8 mouse cellular contexts compared by ENCODE assay signal in genomic region chr10:81502658-81503057, GRCm38 (mm10). TPM values are rescaled to one million over a fixed set of nuclear protein-coding genes. Genes with fewer than 3 reads are reported as not detected.
DNase-seq lines count a peak whose midpoint lies in the region; ATAC-seq and TF ChIP-seq lines count a peak whose summit lies in the region.

No protein-coding gene starts in this region.

- ATAC-seq in G1E (ENCODE audit: extremely low read depth, insufficient number of reproducible peaks, low FRiP score, poor library complexity, severe bottlenecking): no peak
- peak; percentile 74 for ATAC-seq in forebrain, postnatal 0 days
- ATAC-seq in hematopoietic stem cell, adult 5-6 weeks (replicated peaks in 1 of 2; ENCODE audit: insufficient read depth in 1 of 2, low FRiP score in 2 of 2, low TSS enrichment in 1 of 2, low read depth in 1 of 2, poor library complexity in 2 of 2, severe bottlenecking in 2 of 2): peak; percentile 58 to 63
- ATAC-seq in lung, postnatal 0 days: peak; percentile 62

- peak; percentile 99 for TF ChIP-seq CTCF in G1E (IDR thresholded peaks at IDR 0.05; ENCODE audit: low read depth, low read length)
- TF ChIP-seq CTCF in cerebellum, adult 2 months (IDR thresholded peaks at IDR 0.05; ENCODE audit: borderline replicate concordance, insufficient read depth, low read depth, low read length): peak; percentile 98
- TF ChIP-seq CTCF in forebrain, postnatal 0 days (IDR thresholded peaks at IDR 0.05; ENCODE audit: low read depth): peak; percentile 100
- peak; percentile 100 for TF ChIP-seq CTCF in lung, postnatal 0 days (IDR thresholded peaks at IDR 0.05)

- peak overlapping the region; percentile 45 for H3K9ac ChIP-seq in forebrain, postnatal 0 days
- no peak overlapping the region for H3K9ac ChIP-seq in lung, postnatal 0 days (replicated peaks; ENCODE audit: low read depth)

- peaks cover 81% of the 10 kb centered on the region for H3K36me3 ChIP-seq in G1E (replicated peaks)
- no peaks in the 10 kb centered on the region for H3K36me3 ChIP-seq in forebrain, postnatal 0 days (ENCODE audit: insufficient read depth)
- H3K36me3 ChIP-seq in lung, postnatal 0 days (ENCODE audit: insufficient read depth, low read length): no peaks in the 10 kb centered on the region

- 0 out of 2 replicates have a peak, but pooled peaks have one; percentile 26 for TF ChIP-seq POLR2A in cerebellum, adult 2 months (IDR thresholded peaks at IDR 0.05; ENCODE audit: borderline replicate concordance, insufficient read depth, low read length)

- no peaks in the 10 kb centered on the region for H3K27me3 ChIP-seq in G1E (ENCODE audit: insufficient read depth, low read length)
- no peaks in the 10 kb centered on the region for H3K27me3 ChIP-seq in cerebellum, adult 2 months (ENCODE audit: control insufficient read depth, insufficient read depth, low read length)
- peaks cover 2% of the 10 kb centered on the region for H3K27me3 ChIP-seq in forebrain, postnatal 0 days (ENCODE audit: insufficient read depth, low read length)
- no peaks in the 10 kb centered on the region; the same call in 1 of the 2 replicates for H3K27me3 ChIP-seq in lung, postnatal 0 days (replicated peaks; ENCODE audit: insufficient read depth, low read length)

- peaks cover 49% of the 10 kb centered on the region for H3K4me1 ChIP-seq in G1E (ENCODE audit: insufficient read depth, low read depth, low read length)
- H3K4me1 ChIP-seq in cerebellum, adult 2 months (ENCODE audit: control insufficient read depth, insufficient read depth, low read length): no peaks in the 10 kb centered on the region
- H3K4me1 ChIP-seq in forebrain, postnatal 0 days (ENCODE audit: insufficient read depth): no peaks in the 10 kb centered on the region
- H3K4me1 ChIP-seq in lung, postnatal 0 days (ENCODE audit: insufficient read depth, low read depth, low read length): 0 out of 2 replicates have a peak, but pooled peaks cover 3% of the 10 kb centered on the region

- peak; percentile 67 for DNase-seq in G1E (ENCODE audit: low spot score)
- peak; percentile 85 to 96 for DNase-seq in cerebellum, adult 2 months
- peak; percentile 90 for DNase-seq in forebrain, postnatal 0 days
- peak; percentile 81 for DNase-seq in layer of hippocampus, adult 9-11 months
- DNase-seq in lung, postnatal 0 days (ENCODE audit: low spot score): peak; percentile 74
- DNase-seq in ovary, postnatal 36 days (ENCODE audit: low spot score): peak; percentile 83
- DNase-seq in thymus, postnatal 14 days: peak; percentile 93

- H3K9me3 ChIP-seq in G1E (replicated peaks): 0 out of 2 replicates have a peak, but pooled peaks cover 5% of the 10 kb centered on the region
- no peaks in the 10 kb centered on the region for H3K9me3 ChIP-seq in forebrain, postnatal 0 days (ENCODE audit: low read length)
- no peaks in the 10 kb centered on the region for H3K9me3 ChIP-seq in lung, postnatal 0 days (ENCODE audit: low read length)

- 3% methylated on average over 36 of the region's 36 CpGs for WGBS in cerebellum, adult 2 months
- 11% methylated on average over 36 of the region's 36 CpGs for WGBS in forebrain, postnatal 0 days
- 11% methylated on average over 33 of the region's 36 CpGs for WGBS in lung, postnatal 0 days

- H3K4me3 ChIP-seq in G1E (ENCODE audit: low read depth, low read length): peak overlapping the region; percentile 57; the same call in 1 of the 2 replicates
- peak overlapping the region; percentile 55 for H3K4me3 ChIP-seq in cerebellum, adult 2 months (replicated peaks; ENCODE audit: insufficient read depth, low read depth, low read length)
- peak overlapping the region; percentile 37 for H3K4me3 ChIP-seq in forebrain, postnatal 0 days (ENCODE audit: low read depth, low read length)
- H3K4me3 ChIP-seq in lung, postnatal 0 days (ENCODE audit: low read depth, low read length): peak overlapping the region; percentile 14; the same call in 1 of the 2 replicates

- peak overlapping the region; percentile 55 for H3K4me2 ChIP-seq in forebrain, postnatal 0 days (ENCODE audit: low read depth)
- peak overlapping the region; percentile 60 for H3K4me2 ChIP-seq in lung, postnatal 0 days (replicated peaks; ENCODE audit: low read depth, low read length)

- TF ChIP-seq EP300 in lung, postnatal 0 days (IDR thresholded peaks at IDR 0.05): no peak

- H3K27ac ChIP-seq in cerebellum, adult 2 months (ENCODE audit: insufficient read depth, low read length): no peak overlapping the region
- no peak overlapping the region for H3K27ac ChIP-seq in forebrain, postnatal 0 days (ENCODE audit: low read depth, low read length)
- no peak overlapping the region for H3K27ac ChIP-seq in lung, postnatal 0 days (ENCODE audit: low read length)

RNA-seq across cellular contexts. Expression of gene S1pr4, which starts 2.7 kb away (rescaled TPM):
- not detected in 2 replicates for total RNA-seq in G1E (2014; fragmentation: Nextera tagmentation)
- 1.6 and 1.9 TPM in 2 replicates for total RNA-seq in G1E (2017)
- polyA plus RNA-seq in G1E (2012): 0.75 and 1.00 TPM in 2 replicates
- polyA plus RNA-seq in cerebellum, adult 2 months (2012; rRNA removed): 0.67 and 1.1 TPM in 2 replicates
- 0.38 TPM in 1 of 2 replicates, not detected in the other for total RNA-seq in forebrain, postnatal 0 days (2014; rRNA removed)
- 0.31 and 0.39 TPM in 2 replicates for polyA plus RNA-seq in forebrain, postnatal 0 days (2015; fragmentation: Nextera tagmentation; extraction: Ambion mirVana)
- total RNA-seq in hematopoietic stem cell, adult 5-6 weeks (2017): 14.0 and 21.4 TPM in 2 replicates
- 19.0 and 19.3 TPM in 2 replicates for polyA plus RNA-seq in lung, postnatal 0 days (2015; fragmentation: Nextera tagmentation; extraction: Ambion mirVana)

RNA-seq across cellular contexts. Expression of gene Ncln, which starts 6.5 kb away (rescaled TPM):
- total RNA-seq in G1E (2014; fragmentation: Nextera tagmentation) (58.2 and 72.3 TPM in 2 replicates), G1E (2017) (35.5 and 50.1 TPM in 2 replicates)
- polyA plus RNA-seq in G1E (2012): 154 and 179 TPM in 2 replicates
- 112 and 116 TPM in 2 replicates for polyA plus RNA-seq in cerebellum, adult 2 months (2012; rRNA removed)
- total RNA-seq in forebrain, postnatal 0 days (2014; rRNA removed): 83.3 and 105 TPM in 2 replicates
- polyA plus RNA-seq in forebrain, postnatal 0 days (2015; fragmentation: Nextera tagmentation; extraction: Ambion mirVana): 57.1 and 65.0 TPM in 2 replicates
- total RNA-seq in hematopoietic stem cell, adult 5-6 weeks (2017): 39.1 and 41.4 TPM in 2 replicates
- polyA plus RNA-seq in lung, postnatal 0 days (2015; fragmentation: Nextera tagmentation; extraction: Ambion mirVana): 40.7 and 46.7 TPM in 2 replicates

RNA-seq across cellular contexts. Expression of gene Celf5, which starts 20.1 kb away (rescaled TPM):
- total RNA-seq in G1E (2014; fragmentation: Nextera tagmentation) (not detected in 2 replicates), G1E (2017) (0.05 and 0.06 TPM in 2 replicates)
- 0.05 and 0.09 TPM in 2 replicates for polyA plus RNA-seq in G1E (2012)
- polyA plus RNA-seq in cerebellum, adult 2 months (2012; rRNA removed): 57.3 and 60.6 TPM in 2 replicates
- total RNA-seq in forebrain, postnatal 0 days (2014; rRNA removed): 122 and 166 TPM in 2 replicates
- polyA plus RNA-seq in forebrain, postnatal 0 days (2015; fragmentation: Nextera tagmentation; extraction: Ambion mirVana): 59.9 and 71.3 TPM in 2 replicates
- total RNA-seq in hematopoietic stem cell, adult 5-6 weeks (2017): 0.60 TPM in 1 of 2 replicates, not detected in the other
- 0.08 and 0.11 TPM in 2 replicates for polyA plus RNA-seq in lung, postnatal 0 days (2015; fragmentation: Nextera tagmentation; extraction: Ambion mirVana)

RNA-seq across cellular contexts. Expression of gene Gna15, which starts 21.4 kb away (rescaled TPM):
- total RNA-seq in G1E (2014; fragmentation: Nextera tagmentation) (20.9 and 22.5 TPM in 2 replicates), G1E (2017) (20.1 and 21.5 TPM in 2 replicates)
- polyA plus RNA-seq in G1E (2012): 16.5 TPM in 2 replicates
- 1.3 and 1.4 TPM in 2 replicates for polyA plus RNA-seq in cerebellum, adult 2 months (2012; rRNA removed)
- total RNA-seq in forebrain, postnatal 0 days (2014; rRNA removed): 1.3 and 1.5 TPM in 2 replicates
- polyA plus RNA-seq in forebrain, postnatal 0 days (2015; fragmentation: Nextera tagmentation; extraction: Ambion mirVana): 1.3 and 1.6 TPM in 2 replicates
- total RNA-seq in hematopoietic stem cell, adult 5-6 weeks (2017): 25.3 and 40.2 TPM in 2 replicates
- 4.2 and 4.6 TPM in 2 replicates for polyA plus RNA-seq in lung, postnatal 0 days (2015; fragmentation: Nextera tagmentation; extraction: Ambion mirVana)

RNA-seq across cellular contexts. Expression of gene Gna11, which starts 42.3 kb away (rescaled TPM):
- 6.4 and 6.5 TPM in 2 replicates for total RNA-seq in G1E (2014; fragmentation: Nextera tagmentation)
- 8.4 and 9.7 TPM in 2 replicates for total RNA-seq in G1E (2017)
- 13.0 and 14.0 TPM in 2 replicates for polyA plus RNA-seq in G1E (2012)
- polyA plus RNA-seq in cerebellum, adult 2 months (2012; rRNA removed): 105 and 107 TPM in 2 replicates
- 110 and 114 TPM in 2 replicates for total RNA-seq in forebrain, postnatal 0 days (2014; rRNA removed)
- 126 and 133 TPM in 2 replicates for polyA plus RNA-seq in forebrain, postnatal 0 days (2015; fragmentation: Nextera tagmentation; extraction: Ambion mirVana)
- total RNA-seq in hematopoietic stem cell, adult 5-6 weeks (2017): 5.6 and 5.8 TPM in 2 replicates
- 62.5 and 63.2 TPM in 2 replicates for polyA plus RNA-seq in lung, postnatal 0 days (2015; fragmentation: Nextera tagmentation; extraction: Ambion mirVana)

Comparison
In these comparisons a context has a peak if more than half of its experiments do, and no peak if none do; other contexts are left out.
1. RNA of gene Celf5, which starts 20.1 kb away (polyA plus RNA-seq): 59.9 to 71.3 TPM in forebrain, postnatal 0 days and 57.3 to 60.6 TPM in cerebellum, adult 2 months; 0.08 to 0.11 TPM in lung, postnatal 0 days and 0.05 to 0.09 TPM in G1E; every median in the first group is over 10 times any median in the second.
2. Peak in every context shown above with its lines, with median percentiles within 50 percentile points of each other: DNase-seq, H3K4me3 ChIP-seq and CTCF ChIP-seq.